Mouse (Mus musculus): ENCODE results near the gene Iqgap2. TPM values are rescaled to one million over a fixed set of nuclear protein-coding genes. Genes with fewer than 3 reads are reported as not detected.

Iqgap2 gene
- 5.5 and 5.7 TPM in 2 replicates for polyA plus RNA-seq (2012; rRNA removed)

- no peak for DNase-seq (ENCODE audit: extremely low spot score in 1 of 2, low spot score in 1 of 2)
Observed at GRCm38 (mm10) chr13:95891491-95891925, at the start of gene Iqgap2. Gene Iqgap2 (minus strand): TSS chr13:95891922.

GRCm38 (mm10) chr13:95940811-95941210 lies 49.1 kb upstream of the Iqgap2 start:
- DNase-seq (ENCODE audit: extremely low spot score in 1 of 2, low spot score in 1 of 2) = no peak

GRCm38 (mm10) chr13:95924201-95924621 lies 32.5 kb upstream of the Iqgap2 start:
- no peak for DNase-seq (ENCODE audit: extremely low spot score in 1 of 2, low spot score in 1 of 2)

GRCm38 (mm10) chr13:95922626-95923025 lies 30.9 kb upstream of the Iqgap2 start:
- DNase-seq (ENCODE audit: extremely low spot score in 1 of 2, low spot score in 1 of 2) = no peak

GRCm38 (mm10) chr13:95918624-95919284 lies 27.0 kb upstream of the Iqgap2 start:
- no peak for DNase-seq (ENCODE audit: extremely low spot score in 1 of 2, low spot score in 1 of 2)

GRCm38 (mm10) chr13:95913046-95913406 lies 21.3 kb upstream of the Iqgap2 start:
- no peak for DNase-seq (ENCODE audit: extremely low spot score in 1 of 2, low spot score in 1 of 2)

GRCm38 (mm10) chr13:95912157-95913045 lies 20.7 kb upstream of the Iqgap2 start:
- DNase-seq (ENCODE audit: extremely low spot score in 1 of 2, low spot score in 1 of 2) = peak in 1 of 2 experiments; percentile 78

- no peak for DNase-seq (ENCODE audit: extremely low spot score in 1 of 2, low spot score in 1 of 2)
Observed at GRCm38 (mm10) chr13:95910270-95910669, 18.5 kb upstream of the Iqgap2 start.

- DNase-seq (ENCODE audit: extremely low spot score in 1 of 2, low spot score in 1 of 2) = peak in 1 of 2 experiments; percentile 45
Observed at GRCm38 (mm10) chr13:95909244-95909643, 17.5 kb upstream of the Iqgap2 start.

GRCm38 (mm10) chr13:95902696-95903095 lies 11.0 kb upstream of the Iqgap2 start:
- no peak for DNase-seq (ENCODE audit: extremely low spot score in 1 of 2, low spot score in 1 of 2)

- DNase-seq (ENCODE audit: extremely low spot score in 1 of 2, low spot score in 1 of 2) = no peak
Observed at GRCm38 (mm10) chr13:95899885-95900650, 8.3 kb upstream of the Iqgap2 start.

- DNase-seq (ENCODE audit: extremely low spot score in 1 of 2, low spot score in 1 of 2) = no peak
Observed at GRCm38 (mm10) chr13:95896501-95896900, 4.8 kb upstream of the Iqgap2 start.

GRCm38 (mm10) chr13:95893166-95893565 lies 1.4 kb upstream of the Iqgap2 start:
- DNase-seq (ENCODE audit: extremely low spot score in 1 of 2, low spot score in 1 of 2) = no peak

- DNase-seq (ENCODE audit: extremely low spot score in 1 of 2, low spot score in 1 of 2) = no peak
Observed at GRCm38 (mm10) chr13:95892611-95893145, 956 bp upstream of the Iqgap2 start.

GRCm38 (mm10) chr13:95891926-95892610 lies 346 bp upstream of the Iqgap2 start:
- peak in 1 of 2 experiments; percentile 79 for DNase-seq (ENCODE audit: extremely low spot score in 1 of 2, low spot score in 1 of 2)

- DNase-seq (ENCODE audit: extremely low spot score in 1 of 2, low spot score in 1 of 2) = peak in 1 of 2 experiments; percentile 47
Observed at GRCm38 (mm10) chr13:95890851-95891471, 761 bp downstream of the Iqgap2 start.

GRCm38 (mm10) chr13:95889981-95890545 lies 1.7 kb downstream of the Iqgap2 start:
- peak in 1 of 2 experiments; percentile 46 for DNase-seq (ENCODE audit: extremely low spot score in 1 of 2, low spot score in 1 of 2)

- no peak for DNase-seq (ENCODE audit: extremely low spot score in 1 of 2, low spot score in 1 of 2)
Observed at GRCm38 (mm10) chr13:95889366-95889765, 2.4 kb downstream of the Iqgap2 start.

- DNase-seq (ENCODE audit: extremely low spot score in 1 of 2, low spot score in 1 of 2) = no peak
Observed at GRCm38 (mm10) chr13:95888621-95889020, 3.1 kb downstream of the Iqgap2 start.
